Mouse (Mus musculus): ENCODE measurements at regions not wholly inside any gene's neighbourhood (a gene's known extent, or its start where the extent isn't known, plus 50 kb on each side); places are given as distances from the start of the nearest gene placed in this dataset.

- DNase-seq (ENCODE audit: low read depth, low spot score), result peak; percentile 27
These were observed 62.8 kb upstream of the Las1l start for GRCm38 (mm10) chrX:96019556-96019955.

- DNase-seq (ENCODE audit: low read depth, low spot score), result no peak
These were observed 63.6 kb upstream of the Las1l start for GRCm38 (mm10) chrX:96020407-96020806.

- DNase-seq (ENCODE audit: low read depth, low spot score), result no peak
These were observed 68.6 kb upstream of the Las1l start for GRCm38 (mm10) chrX:96025374-96025773.

- peak; percentile 21 for DNase-seq (ENCODE audit: low read depth, low spot score)
These were observed 69.1 kb upstream of the Las1l start for GRCm38 (mm10) chrX:96025876-96026275.

GRCm38 (mm10) chrX:96031591-96031990 lies 64.3 kb upstream of the Msn start:
- DNase-seq (ENCODE audit: low read depth, low spot score), result no peak

GRCm38 (mm10) chrX:96035307-96035706 lies 60.5 kb upstream of the Msn start:
- no peak for DNase-seq (ENCODE audit: low read depth, low spot score)

- no peak for DNase-seq (ENCODE audit: low read depth, low spot score)
These were observed 53.6 kb upstream of the Msn start for GRCm38 (mm10) chrX:96042193-96042592.
